Mouse (Mus musculus) gastrocnemius, adult 8-10 months (tissue): Measurements from ENCODE around the gene Atp2b1. TPM values are rescaled to one million over a fixed set of nuclear protein-coding genes. Genes with fewer than 3 reads are reported as not detected.
"Not testable (repeated sequence)": the region's sequence is repeated elsewhere in the genome, so short reads cannot be mapped to it uniquely, and the experiment has no call there.

Experiments used
- DNase-seq, 2 experiments: peaks; one replicate each; pipeline ENCODE4 v3.0.0; 2022; ENCODE audit warnings: low spot score in 2 of 2
- total RNA-seq, 4 experiments: library from RNA; stranded (reverse); gene quantifications; 2 replicates each; pipeline ENCODE4 v1.2.4; 2022

Gene Atp2b1
- total RNA-seq, 4 experiments from 2014 or later, result 61.9 to 75.9 (median 73.7) TPM

DNA sequence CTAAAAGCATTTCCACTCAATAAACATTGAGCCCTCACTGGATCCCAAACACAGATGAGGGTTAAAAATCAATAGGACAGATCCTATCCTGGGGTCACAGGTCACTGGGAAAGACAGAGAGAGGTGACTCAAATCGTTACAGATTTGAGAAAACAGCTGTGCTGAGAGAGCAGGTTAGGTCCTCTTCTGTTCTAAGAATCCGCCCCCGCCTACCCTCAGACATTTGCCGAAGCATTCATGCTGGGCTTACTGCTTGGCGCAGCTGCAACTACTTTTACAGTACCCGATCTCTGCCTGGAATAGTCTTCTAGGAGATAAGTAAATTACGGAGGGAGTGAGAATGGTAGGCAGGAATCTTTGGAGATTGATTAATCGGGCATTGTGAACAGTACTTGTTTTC lies 47.9 kb downstream of the Atp2b1 start:
- no peak for DNase-seq

DNA sequence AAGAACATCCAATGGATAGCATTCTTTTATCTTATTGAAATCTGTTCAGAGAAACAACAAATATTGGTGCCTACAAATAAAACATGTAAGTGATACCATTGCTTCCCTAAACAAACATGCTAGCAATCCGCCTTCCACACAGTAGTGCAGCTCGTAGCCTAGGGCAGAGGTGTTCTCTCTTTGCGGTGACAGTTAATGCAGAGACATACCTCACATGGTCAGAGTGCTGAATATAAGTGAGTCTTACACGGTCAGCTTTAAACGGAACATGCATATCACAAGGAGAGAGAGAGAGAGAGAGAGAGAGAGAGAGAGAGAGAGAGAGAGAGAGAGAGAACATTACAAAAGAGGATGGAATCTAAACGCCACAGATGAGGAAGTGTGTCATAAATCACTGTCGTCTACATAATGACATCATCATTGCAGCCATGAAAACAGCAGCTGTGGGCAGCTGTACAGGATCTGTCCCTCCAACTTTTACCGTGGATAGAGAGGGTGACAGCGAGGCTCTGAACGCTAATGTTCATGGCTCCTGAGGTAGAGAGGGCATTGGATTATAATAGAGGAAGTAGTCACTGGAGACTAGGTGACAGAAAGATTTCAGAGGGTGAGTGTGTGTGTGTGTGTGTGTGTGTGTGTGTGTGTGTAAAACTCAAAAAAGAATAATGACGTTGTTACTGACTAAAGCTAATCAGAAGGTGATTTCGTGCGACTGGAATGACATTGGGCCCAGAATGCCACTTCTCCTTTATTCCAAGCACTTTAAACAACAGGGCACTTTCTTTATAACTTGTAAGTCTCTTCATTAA lies 52.4 kb downstream of the Atp2b1 start:
- no peak for DNase-seq

DNA sequence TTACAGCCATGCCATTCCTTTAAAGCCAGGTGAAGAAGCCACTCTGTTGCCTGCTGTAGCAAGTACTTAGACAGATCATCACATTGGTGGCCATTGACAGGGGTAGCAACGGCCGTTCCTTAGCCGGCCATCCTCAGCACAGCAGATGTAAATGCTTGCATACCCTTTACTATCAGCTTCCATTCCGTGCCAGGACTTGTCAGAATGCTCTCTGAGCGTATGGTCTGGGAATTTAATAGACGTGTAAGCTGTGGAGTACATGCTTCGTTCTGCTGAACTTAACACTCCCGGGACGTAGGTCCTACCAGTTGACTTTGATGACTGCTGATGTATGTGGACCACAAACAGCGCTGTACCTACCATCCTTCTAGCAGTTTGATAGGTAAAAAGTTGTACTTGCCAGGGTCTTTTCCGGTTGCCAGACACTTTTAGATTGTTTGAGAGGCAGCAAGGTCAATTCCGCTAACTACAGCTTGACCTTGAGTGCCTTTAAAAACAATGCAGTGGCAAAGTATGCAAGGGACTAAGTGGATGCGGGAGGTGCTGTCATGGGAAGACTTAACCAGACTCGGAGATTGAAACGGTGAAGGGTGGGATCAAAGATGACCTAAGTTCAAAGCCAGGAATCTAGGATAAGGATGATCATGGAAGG lies 53.2 kb downstream of the Atp2b1 start:
- DNase-seq, result no peak

- no peak for DNase-seq
Measured at GRCm38 (mm10) chr10:98970917-98971316, 56.7 kb downstream of the Atp2b1 start.

- DNase-seq, result no peak
Measured at GRCm38 (mm10) chr10:98972359-98972758, 58.2 kb downstream of the Atp2b1 start.

DNA sequence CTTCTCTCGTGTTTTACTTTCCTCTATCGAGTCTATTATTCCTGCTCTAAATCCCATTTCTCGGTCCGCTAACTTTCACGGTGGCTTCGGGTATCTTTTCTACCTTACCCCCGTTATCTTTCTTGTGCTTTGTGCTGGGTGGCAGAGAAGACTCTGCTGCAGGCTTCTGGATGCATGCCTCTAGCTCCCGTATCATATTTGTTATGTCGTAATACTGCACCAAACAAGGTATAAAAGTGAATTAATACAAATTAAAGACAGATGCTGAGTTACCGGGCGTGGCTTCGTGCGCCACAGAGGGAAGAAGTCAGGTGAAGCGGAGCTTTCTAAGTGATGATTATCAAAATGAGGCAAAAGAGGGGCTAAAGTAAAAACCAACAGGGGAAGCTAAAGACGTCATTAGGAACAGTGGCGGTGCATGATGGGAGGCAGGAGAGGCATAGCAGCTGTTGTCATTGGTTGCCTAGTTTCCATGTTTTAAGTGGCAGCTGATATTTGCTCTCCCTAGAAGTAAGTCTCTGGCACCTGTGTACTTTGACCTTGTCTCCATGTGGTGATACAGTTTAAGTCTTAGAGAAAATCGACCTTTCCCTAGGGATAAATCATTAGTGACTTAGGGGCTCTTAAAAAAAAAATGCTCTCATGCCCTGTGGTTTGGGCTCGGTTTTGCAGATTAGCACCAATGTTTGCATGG lies 58.9 kb downstream of the Atp2b1 start:
- DNase-seq, result no peak

- DNase-seq, result no peak
Measured at GRCm38 (mm10) chr10:98974645-98975044, 60.4 kb downstream of the Atp2b1 start.

DNA sequence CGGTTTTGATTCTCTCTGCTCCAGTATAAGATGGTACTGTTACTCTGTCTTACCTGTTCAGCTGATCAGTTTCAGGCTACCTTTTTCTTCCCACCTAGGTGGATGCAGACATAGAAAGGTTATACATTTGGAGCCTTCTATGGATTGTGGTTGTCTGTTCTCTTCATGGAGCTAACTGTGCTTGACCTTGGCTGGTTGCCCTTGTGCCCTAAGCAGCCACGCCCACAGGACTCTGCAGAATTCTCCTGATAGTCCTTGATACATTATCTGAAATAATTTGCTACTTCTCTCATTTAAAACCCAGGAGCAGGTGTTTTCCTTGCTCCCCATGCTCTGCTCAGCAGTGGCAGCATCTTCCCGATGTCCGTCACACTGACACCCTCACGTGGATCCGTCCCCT lies 61.4 kb downstream of the Atp2b1 start:
- DNase-seq, result no peak

GRCm38 (mm10) chr10:98976877-98977494 lies 62.8 kb downstream of the Atp2b1 start:
- no peak for DNase-seq

- DNase-seq, result no peak
Measured at GRCm38 (mm10) chr10:98978766-98979165, 64.6 kb downstream of the Atp2b1 start.

GRCm38 (mm10) chr10:98979296-98979695 lies 65.1 kb downstream of the Atp2b1 start:
- DNase-seq, result no peak

DNA sequence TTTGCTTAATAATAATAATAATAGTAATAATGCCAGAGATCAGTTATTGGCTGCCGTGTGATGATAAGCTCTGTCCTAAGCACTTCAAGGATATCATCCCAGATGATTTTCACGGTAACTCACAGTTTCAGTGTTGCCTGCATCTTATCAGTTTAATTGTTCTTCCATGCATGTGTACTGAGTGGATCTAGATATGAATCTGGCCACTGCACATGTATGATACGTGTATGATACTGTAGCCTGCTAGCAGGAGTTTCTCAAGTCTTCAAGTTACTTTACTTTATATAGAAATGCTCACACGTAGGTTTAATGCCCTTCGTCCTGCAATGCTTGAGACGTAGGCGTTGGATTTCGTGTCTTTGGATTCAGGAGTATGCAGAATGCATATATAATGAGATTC lies 65.7 kb downstream of the Atp2b1 start:
- DNase-seq, result no peak

- DNase-seq, result no peak
Measured at GRCm38 (mm10) chr10:98991964-98992363, 77.8 kb downstream of the Atp2b1 start.

DNA sequence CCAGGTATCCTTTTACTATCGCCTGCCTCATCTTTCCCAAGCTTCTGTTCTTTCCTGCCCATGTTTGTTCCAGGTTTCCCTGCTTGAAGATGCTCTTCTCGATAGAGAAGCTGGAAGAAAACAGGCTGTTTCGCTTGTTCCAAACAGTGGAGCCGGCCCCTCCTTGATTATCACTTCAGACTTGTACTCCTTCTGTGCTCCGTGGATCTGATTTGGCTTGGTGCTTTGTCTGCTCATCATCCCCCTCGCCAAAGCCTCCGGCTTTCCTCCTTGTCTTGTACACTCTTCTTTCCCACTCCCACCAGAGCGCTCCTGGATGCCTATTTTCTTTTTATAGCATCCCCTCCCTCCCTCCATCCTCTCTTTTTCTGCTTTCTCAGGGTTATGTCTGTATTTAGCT lies 79.0 kb downstream of the Atp2b1 start:
- DNase-seq, result no peak

DNA sequence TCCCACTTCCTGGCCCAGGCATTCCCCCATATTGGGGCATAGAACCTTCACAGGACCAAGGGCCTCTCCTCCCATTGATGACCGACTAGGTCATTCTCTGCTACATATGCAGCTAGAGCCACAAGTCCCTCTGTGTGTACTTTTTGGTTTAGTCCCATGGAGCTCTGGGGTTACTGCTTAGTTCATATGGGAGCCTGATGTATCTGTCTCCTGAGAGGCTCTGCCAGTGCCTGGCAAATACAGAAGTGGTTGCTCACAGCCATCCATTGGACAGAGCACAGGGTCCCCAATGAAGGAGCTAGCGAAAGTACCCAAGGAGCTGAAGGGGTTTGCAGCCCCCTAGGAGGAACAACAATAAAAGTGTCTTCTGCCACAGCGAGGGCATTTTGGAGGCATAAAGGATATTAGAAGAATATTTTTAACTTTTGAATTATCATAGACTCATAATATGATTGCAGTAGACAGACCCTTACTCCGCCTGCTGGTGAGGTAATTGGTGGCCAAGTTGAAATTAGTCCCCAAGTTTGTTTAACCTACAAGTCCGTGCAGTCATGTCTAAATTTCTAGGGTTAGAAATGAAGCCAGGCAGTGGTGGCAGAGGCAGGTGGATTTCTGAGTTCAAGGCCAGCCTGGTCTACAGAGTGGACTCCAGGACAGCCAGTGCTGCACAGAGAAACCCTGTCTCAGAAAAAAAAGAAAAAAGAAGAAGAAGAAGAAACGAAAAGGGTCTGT lies 81.0 kb downstream of the Atp2b1 start:
- DNase-seq, result not testable (repeated sequence)

- no peak for DNase-seq
Measured at GRCm38 (mm10) chr10:99004866-99005265, 90.7 kb downstream of the Atp2b1 start.

DNA sequence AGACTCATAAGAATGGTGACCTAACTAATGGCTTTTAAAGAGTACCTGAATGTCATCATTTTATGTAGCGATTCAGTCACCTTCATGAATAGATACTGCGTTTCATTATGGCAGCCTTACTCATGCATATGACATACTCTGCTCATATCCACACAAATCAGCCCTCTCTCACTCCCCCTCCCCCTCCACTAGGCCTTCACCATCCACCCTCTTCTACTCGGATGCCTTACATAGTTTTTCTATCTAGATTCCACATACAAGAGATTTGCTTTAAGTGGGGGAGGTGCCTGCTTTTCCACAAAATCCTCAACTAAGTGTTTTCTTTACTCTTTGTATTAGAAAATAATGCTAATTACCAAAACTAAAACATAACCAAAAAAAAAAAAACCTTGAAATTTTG lies 96.9 kb downstream of the Atp2b1 start:
- DNase-seq, result no peak

GRCm38 (mm10) chr10:99012086-99012485 lies 97.9 kb downstream of the Atp2b1 start:
- no peak for DNase-seq

DNA sequence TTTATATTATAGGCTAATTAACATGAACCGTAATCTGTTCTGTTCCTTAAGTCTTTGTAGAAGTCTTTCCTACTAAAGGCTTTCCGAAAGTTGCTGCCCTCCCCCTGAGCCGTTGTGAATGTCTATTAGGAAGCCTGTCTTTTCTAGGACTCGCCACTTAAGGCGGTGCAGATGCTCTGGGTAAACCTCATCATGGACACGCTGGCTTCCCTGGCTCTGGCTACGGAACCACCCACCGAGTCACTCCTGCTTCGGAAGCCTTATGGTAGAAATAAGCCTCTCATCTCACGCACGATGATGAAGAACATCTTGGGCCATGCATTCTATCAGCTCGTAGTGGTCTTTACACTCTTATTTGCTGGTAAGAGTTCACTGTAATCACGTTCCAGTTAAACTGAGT lies 100.5 kb downstream of the Atp2b1 start:
- DNase-seq, result no peak

GRCm38 (mm10) chr10:99016996-99017395 lies 102.8 kb downstream of the Atp2b1 start:
- no peak for DNase-seq

GRCm38 (mm10) chr10:99027462-99027861 lies 113.3 kb downstream of the Atp2b1 start:
- DNase-seq, result no peak
